Mouse (Mus musculus) midbrain, postnatal 0 days (tissue): ENCODE measurements around the gene Sult2b1. TPM values are rescaled to one million over a fixed set of nuclear protein-coding genes. Genes with fewer than 3 reads are reported as not detected.

Experiments
- ATAC-seq: fragments of 200-750 bp; cut with Nextera tagmentation; 2 replicates; pipeline ENCODE4 v1.8.0; 2017; ENCODE audit warnings: moderate number of reproducible peaks, mild to moderate bottlenecking, moderate TSS enrichment, moderate library complexity; ENCODE audit not compliant: low FRiP score
- DNase-seq: peaks from one replicate; pipeline ENCODE4 v3.0.0-alpha.2; 2015; ENCODE audit warnings: low spot score
- H3K27ac ChIP-seq: fragments of 300-500 bp; sonication (generic); 2 replicates; pipeline ENCODE4 v1.5.1; 2014; ENCODE audit warnings: low read depth, mild to moderate bottlenecking, low read length, mixed read lengths
- H3K27me3 ChIP-seq: fragments of 300-500 bp; sonication (generic); 2 replicates; pipeline ENCODE4 v1.6.1; 2014; ENCODE audit warnings: low read length, control low read depth, mixed read lengths; ENCODE audit not compliant: insufficient read depth
- H3K36me3 ChIP-seq: fragments of 300-500 bp; sonication (generic); 2 replicates; pipeline ENCODE4 v1.6.1; 2014; ENCODE audit warnings: low read length, control low read depth, mixed read lengths; ENCODE audit not compliant: insufficient read depth
- H3K4me1 ChIP-seq: fragments of 300-500 bp; sonication (generic); 2 replicates; pipeline ENCODE4 v1.6.1; 2014; ENCODE audit warnings: mild to moderate bottlenecking, control low read depth, antibody characterized with exemption, low read length, mixed read lengths; ENCODE audit not compliant: insufficient read depth
- H3K4me2 ChIP-seq: fragments of 300-500 bp; sonication (generic); 2 replicates; pipeline ENCODE4 v1.6.1; 2014; ENCODE audit warnings: low read depth, mild to moderate bottlenecking, low read length, mixed read lengths; ENCODE audit not compliant: poor library complexity, severe bottlenecking
- H3K4me3 ChIP-seq: fragments of 300-500 bp; sonication (generic); 2 replicates; pipeline ENCODE4 v1.5.1; 2014; ENCODE audit warnings: low read depth, mild to moderate bottlenecking, low read length, moderate library complexity
- H3K9ac ChIP-seq: fragments of 300-500 bp; sonication (generic); replicated peaks from 2 replicates; pipeline ENCODE4 v1.6.1; 2014; ENCODE audit warnings: mild to moderate bottlenecking, low read length, moderate library complexity, mixed read lengths; ENCODE audit not compliant: poor library complexity, severe bottlenecking
- H3K9me3 ChIP-seq: fragments of 300-500 bp; sonication (generic); 2 replicates; pipeline ENCODE4 v1.6.1; 2016; ENCODE audit warnings: low read length, control low read depth
- CTCF ChIP-seq: IDR thresholded peaks from 2 replicates; pipeline ENCODE4 v1.5.1; 2016; ENCODE audit warnings: antibody characterized with exemption, mild to moderate bottlenecking
- WGBS: fragments of 180-500 bp; shearing (Covaris S2); extraction: QIAGEN DNeasy Blood & Tissue Kit; methylation state at CpG from one replicate; pipeline ENCODE4 v1.1.7; 2014; 5-methylcytosine and 5-hydroxymethylcytosine counted together
- polyA plus RNA-seq: library from polyadenylated mRNA; unstranded; fragments of >200 nt; fragmentation: Nextera tagmentation; extraction: Ambion mirVana; gene quantifications from 2 replicates; pipeline ENCODE4 v1.2.1, GENCODE M21; 2015
- total RNA-seq: library from RNA; depleted of rRNA; stranded (reverse); fragments of >200 nt; gene quantifications from 2 replicates; pipeline ENCODE4 v1.2.3, GENCODE M21; 2014

Sult2b1 gene
- total and polyA plus RNA-seq, 2 experiments from 2014 or later, result 5.0 to 5.6 TPM

DNA sequence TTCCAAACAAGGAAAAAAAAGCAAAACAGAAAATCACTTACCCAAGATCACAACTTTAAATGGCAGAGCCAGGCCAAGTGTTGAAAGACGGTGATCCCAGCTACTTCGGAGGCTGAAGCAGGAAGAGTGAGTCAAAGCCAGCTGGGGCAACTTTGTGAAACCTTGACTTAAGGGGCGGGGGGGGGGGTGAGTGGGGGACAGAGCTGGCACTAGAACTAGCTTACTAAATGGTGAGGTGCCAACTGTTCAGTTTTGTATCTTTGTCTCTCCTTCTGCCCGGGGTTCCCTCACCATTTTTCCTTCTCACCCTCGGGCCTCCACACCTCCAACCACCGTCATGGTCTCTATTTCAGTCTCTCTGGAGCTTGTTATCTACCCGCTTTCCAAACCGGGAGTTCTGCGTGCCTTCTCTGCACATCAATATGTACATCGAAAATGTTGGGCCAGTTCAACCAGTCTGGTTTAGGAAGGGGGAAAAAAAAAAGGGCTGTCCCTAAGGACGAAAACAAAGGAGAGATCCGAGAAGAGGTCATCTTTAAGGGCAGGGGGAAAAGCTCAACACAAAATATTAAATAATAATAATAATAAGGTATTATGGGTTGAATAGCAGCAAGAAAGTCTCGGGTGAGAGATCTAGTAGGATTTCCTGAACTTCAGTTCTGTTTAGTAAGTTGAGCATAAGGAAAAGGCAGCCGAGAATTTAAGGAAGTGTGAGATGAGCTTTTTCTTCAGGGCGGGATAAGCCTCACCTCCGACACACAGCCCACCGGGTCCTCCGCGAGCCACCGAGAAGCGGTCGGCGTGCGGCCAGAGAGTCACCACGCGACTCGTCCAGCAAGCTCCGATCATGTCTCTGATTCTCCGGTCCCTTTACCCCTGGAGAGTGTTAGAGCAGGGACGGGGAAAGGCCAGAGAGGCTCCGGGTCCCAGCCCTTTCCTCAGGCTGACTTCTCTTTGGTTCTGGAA, 67.2 kb downstream of the Sult2b1 start:
- DNase-seq, result no peak
- peak overlapping the region; percentile 89 for H3K9ac ChIP-seq
- TF ChIP-seq CTCF, result no peak
- no peaks in the 10 kb centered on the region for H3K9me3 ChIP-seq
- H3K4me2 ChIP-seq, result peak overlapping the region; percentile 62
- no peaks in the 10 kb centered on the region for H3K27me3 ChIP-seq
- peaks cover 9% of the 10 kb centered on the region for H3K4me1 ChIP-seq
- peak overlapping the region; percentile 58 for H3K4me3 ChIP-seq
- peak; percentile 18; the same call in 1 of the 2 replicates for ATAC-seq
- H3K27ac ChIP-seq, result peak overlapping the region; percentile 89
- 11% methylated on average over 31 of the region's 31 CpGs for WGBS
- H3K36me3 ChIP-seq, result peaks cover 30% of the 10 kb centered on the region

DNA sequence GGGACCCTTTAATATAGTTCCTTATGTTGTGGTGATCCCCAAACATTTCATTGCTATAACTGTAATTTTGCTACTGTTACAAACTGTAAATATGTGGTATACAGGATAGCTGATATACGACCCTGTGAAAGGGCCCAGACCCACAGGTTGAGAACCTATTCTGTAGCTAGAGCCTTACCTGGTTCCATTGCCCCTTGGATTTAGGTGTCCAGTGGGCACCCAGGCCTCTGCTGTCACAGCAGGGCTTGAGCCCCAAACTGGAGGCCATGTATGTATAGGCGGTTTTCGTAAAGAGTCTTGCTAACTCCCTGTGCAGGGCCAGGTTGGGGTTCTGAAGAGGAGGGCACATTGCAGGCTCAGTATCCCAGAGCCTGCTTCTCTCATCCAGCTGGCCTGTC, 68.0 kb downstream of the Sult2b1 start:
- 96% methylated on average over 3 of the region's 3 CpGs for WGBS
- no peak overlapping the region for H3K9ac ChIP-seq
- H3K4me1 ChIP-seq, result peaks cover 9% of the 10 kb centered on the region
- H3K27me3 ChIP-seq, result no peaks in the 10 kb centered on the region
- no peak overlapping the region; the same call in 1 of the 2 replicates for H3K4me3 ChIP-seq
- ATAC-seq, result no peak
- no peak overlapping the region for H3K27ac ChIP-seq
- H3K4me2 ChIP-seq, result peak overlapping the region; percentile 62
- peaks cover 33% of the 10 kb centered on the region for H3K36me3 ChIP-seq
- no peak for TF ChIP-seq CTCF
- no peak for DNase-seq
- no peaks in the 10 kb centered on the region for H3K9me3 ChIP-seq

DNA sequence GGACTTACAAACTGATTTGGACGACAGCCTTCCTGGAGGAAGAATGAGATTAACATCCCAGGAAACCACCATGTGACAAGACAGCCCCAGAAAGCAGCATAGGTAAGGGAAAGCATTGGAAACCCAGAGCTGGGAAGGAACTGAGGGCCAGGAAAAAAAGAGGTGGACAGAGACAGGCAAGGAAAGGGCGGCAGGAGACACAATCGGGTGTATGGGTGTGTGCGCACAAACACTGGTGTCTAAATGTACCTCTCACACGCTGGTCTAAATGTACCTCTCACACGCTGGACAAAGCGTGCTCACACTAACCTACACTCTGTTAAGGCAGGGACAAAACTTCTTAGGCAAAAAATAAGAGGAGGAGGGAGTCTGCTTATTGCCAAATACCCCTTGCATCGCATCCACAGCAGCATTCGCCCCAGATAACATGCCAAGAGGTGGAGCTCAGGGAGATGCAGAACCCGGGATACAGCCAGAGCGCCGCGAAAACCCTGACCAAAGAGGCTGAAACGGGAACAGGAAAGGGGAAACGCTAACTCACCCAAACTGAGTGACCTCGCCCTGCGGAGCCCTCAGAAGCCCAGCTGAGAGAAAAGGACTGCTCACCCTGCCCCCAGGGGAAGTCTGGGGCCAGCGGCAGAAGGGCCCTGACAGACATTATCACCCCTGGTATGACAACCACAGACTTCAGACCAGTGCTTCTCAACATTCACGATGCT, 68.6 kb downstream of the Sult2b1 start:
- DNase-seq (no peak), ATAC-seq (no peak)
- Histone ChIP-seq H3K27me3 (no peaks in the 10 kb centered on the region), H3K27ac (peak overlapping the region; percentile 62; the same call in 1 of the 2 replicates), H3K36me3 (peaks cover 35% of the 10 kb centered on the region), H3K4me2 (peak overlapping the region; percentile 93), H3K4me1 (peaks cover 9% of the 10 kb centered on the region), H3K9ac (peak overlapping the region; percentile 78), H3K9me3 (no peaks in the 10 kb centered on the region), H3K4me3 (peak overlapping the region; percentile 70)
- TF ChIP-seq CTCF, result no peak
- 83% methylated on average over 19 of the region's 19 CpGs for WGBS

DNA sequence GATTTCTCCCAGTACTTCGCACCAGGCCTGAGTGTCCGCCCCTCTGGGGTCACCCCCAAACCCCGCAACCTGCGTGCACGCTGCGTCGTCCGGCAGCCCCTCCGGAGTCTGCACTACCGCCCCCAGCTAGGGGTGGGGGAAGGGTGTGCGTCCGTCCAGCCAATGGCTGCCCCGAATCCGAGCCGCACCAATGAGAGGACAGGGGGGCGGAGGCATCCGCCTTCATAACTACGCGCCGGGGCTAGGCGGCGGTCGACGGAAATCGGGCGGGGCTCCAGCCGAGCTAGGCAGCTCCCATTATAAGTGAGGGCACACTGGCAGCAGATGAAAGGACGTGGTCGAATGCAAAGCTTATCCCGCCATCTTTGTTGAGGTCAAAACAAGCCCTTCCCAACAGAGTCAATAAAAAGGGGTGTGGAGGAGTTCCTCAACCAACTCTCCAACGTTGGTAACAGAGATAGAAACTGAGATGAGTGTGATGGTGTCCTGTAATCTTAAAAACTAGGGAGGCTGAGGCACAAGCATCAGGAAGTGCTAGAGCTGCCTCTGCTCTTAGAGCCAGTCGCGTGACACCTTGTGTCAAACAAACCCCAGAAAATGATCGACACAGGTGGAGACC, 69.3 kb downstream of the Sult2b1 start, which contains the start of gene Rpl18:
Gene Rpl18, plus strand, starts transcription at position 368 of the 619 bp plus-strand sequence.
- peak within 1 kb of the TSS; percentile 78 for H3K9ac ChIP-seq
- peak within 1 kb of the TSS; percentile 70 for H3K4me3 ChIP-seq
- ATAC-seq (peak; percentile 90), DNase-seq (peak; percentile 99)
- WGBS, result 7% methylated on average over 34 of the region's 34 CpGs
- H3K4me2 ChIP-seq, result peak within 1 kb of the TSS; percentile 93
- no peaks in the 10 kb centered on the region for H3K9me3 ChIP-seq
- H3K4me1 ChIP-seq, result peaks cover 9% of the 10 kb centered on the region
- no peaks in the 10 kb centered on the region for H3K27me3 ChIP-seq
- peaks cover 36% of the 10 kb centered on the region for H3K36me3 ChIP-seq
- no peak; the same call in 1 of the 2 replicates for TF ChIP-seq CTCF
- H3K27ac ChIP-seq, result peak within 1 kb of the TSS; percentile 62

DNA sequence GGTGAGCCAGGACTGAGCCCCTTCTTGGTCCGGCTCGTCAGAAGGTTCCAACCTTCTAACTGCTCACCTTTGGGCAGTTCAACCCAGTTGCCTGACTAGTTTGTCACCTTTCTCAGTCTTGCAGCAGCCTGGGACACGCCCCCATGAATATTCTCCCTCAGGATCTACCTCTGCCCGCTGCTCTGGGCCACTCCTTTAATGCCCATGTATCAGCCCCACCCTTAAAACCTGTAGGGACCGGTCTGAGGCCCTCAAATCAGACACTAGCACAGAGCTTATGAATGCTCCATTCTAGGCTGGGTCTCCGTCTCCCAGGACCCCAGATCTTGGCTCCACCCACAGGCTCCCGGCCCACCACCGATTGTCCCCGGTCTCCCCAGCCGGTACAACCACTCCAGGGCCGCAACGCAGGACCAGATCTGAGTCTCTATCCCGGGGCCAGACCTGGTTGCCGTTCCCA, 69.8 kb downstream of the Sult2b1 start:
- no peak for TF ChIP-seq CTCF
- DNase-seq (no peak), ATAC-seq (no peak; the same call in none of the 2 replicates)
- Histone ChIP-seq H3K4me2 (peak overlapping the region; percentile 93), H3K36me3 (peaks cover 32% of the 10 kb centered on the region), H3K27ac (peak overlapping the region; percentile 60), H3K4me3 (peak overlapping the region; percentile 70), H3K4me1 (peaks cover 12% of the 10 kb centered on the region), H3K9me3 (no peaks in the 10 kb centered on the region), H3K9ac (peak overlapping the region; percentile 78), H3K27me3 (no peaks in the 10 kb centered on the region)
- 14% methylated on average over 14 of the region's 14 CpGs for WGBS
